Mouse (Mus musculus) effector memory CD4-positive, alpha-beta T cell, adult 5 months (primary cell): ENCODE results near the gene Dgkq. TPM values are rescaled to one million over a fixed set of nuclear protein-coding genes. Genes with fewer than 3 reads are reported as not detected.

Experiments
- polyA plus RNA-seq: library from polyadenylated mRNA; unstranded; fragments of 100-300 nt; shearing (Covaris generic); gene quantifications from one replicate; pipeline ENCODE4 v1.2.1, GENCODE M21; 2017

The Dgkq gene
- 20.1 TPM for polyA plus RNA-seq

DNA sequence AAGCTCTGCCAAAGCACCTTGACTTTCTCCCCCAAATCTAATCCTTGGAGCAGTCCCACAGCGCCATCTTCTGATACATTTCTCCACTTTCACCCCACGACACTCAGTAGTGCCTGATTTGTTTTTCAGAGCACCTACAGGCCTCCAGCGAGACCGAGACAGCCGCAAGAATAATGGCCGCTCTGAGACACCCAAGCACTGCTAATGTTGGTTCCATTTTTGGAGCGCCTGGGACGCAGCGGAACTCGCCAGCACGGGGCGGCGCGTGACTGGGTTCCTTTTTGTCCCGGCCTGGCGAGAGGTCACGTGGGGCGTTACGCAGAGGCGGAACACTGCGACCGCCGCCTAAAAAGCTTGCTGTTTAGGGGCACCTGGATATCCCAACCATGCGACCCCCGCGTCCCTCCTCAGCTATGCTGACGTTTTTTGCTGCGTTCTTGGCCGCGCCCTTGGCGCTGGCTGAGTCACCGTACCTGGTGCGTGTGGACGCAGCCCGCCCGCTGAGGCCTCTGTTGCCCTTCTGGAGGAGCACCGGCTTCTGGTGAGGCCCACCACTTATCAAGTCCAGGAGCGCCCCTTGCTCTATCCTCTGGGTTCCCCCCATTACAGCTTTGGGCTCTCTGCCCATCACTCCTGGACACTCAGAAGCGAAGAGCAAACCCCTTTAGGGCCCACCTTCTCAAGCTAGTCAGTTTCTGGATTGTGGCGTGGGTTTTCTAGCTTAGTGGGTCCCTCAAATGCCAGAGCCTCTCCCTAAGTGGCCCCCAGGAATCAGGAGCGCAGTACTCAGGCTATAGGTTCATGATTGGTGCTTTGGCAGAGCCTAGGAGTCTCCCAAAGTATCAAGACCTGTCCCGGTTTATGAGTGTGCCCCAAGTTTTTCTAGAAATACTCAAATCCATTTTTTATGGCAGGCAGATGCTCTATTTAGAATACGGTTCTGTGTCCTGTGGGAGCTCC is at the start of gene Dgkq:
Gene Dgkq, minus strand, starts transcription at position 696 of the 960 bp plus-strand sequence.

DNA sequence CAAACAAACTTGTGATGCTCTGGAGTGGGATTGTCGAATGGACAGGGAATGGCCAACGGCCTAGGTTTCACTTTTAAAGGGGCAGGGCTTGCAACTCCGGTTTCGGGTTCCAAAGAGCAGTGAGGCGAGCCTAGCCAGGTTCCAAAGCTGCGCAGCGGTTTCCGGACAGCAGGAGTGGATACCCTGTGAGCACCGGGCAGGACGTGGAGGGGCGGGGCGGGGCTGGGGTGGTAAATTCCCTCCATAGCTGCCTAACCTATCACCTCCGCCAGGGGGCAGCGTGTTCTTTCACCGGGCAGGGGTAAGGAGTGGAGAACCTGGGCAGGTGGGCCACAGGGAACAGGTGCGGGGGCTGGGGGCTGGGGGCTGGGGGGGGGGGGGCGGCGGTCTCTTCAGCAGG is 22.8 kb upstream of the Dgkq start, which contains the start of gene Fgfrl1:
Gene Fgfrl1, plus strand, starts transcription at position 112 of the 400 bp plus-strand sequence.

DNA sequence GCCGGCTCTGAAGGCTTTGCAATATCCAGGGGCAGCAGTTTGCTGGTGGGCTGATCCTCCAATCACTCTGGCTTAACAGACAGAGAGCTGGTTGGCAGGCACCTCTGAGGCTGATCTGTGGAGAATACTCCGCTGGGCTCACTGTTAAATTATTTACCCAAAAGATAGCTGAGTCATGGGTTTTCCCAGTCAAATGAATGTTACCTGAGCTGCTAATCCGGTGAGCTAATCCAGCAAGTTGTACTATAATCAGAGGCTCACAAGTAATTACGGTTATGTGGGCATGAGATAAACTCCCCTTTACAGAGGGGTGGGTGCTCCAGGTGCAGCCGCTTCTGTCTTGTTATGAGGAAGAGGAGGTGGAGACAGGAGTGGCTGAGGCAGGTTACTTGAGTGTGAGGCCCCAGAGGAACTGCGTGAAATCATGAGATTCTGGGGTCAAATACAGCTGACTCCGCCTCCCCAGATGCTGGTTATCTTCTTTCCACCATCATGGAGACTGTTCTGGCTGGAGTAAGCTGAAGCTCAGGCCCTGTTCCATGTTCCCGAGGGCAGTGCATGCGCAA is 5.9 kb upstream of the Dgkq start, which contains the start of gene Slc26a1:
Gene Slc26a1, minus strand, starts transcription at position 319 of the 566 bp plus-strand sequence.

DNA sequence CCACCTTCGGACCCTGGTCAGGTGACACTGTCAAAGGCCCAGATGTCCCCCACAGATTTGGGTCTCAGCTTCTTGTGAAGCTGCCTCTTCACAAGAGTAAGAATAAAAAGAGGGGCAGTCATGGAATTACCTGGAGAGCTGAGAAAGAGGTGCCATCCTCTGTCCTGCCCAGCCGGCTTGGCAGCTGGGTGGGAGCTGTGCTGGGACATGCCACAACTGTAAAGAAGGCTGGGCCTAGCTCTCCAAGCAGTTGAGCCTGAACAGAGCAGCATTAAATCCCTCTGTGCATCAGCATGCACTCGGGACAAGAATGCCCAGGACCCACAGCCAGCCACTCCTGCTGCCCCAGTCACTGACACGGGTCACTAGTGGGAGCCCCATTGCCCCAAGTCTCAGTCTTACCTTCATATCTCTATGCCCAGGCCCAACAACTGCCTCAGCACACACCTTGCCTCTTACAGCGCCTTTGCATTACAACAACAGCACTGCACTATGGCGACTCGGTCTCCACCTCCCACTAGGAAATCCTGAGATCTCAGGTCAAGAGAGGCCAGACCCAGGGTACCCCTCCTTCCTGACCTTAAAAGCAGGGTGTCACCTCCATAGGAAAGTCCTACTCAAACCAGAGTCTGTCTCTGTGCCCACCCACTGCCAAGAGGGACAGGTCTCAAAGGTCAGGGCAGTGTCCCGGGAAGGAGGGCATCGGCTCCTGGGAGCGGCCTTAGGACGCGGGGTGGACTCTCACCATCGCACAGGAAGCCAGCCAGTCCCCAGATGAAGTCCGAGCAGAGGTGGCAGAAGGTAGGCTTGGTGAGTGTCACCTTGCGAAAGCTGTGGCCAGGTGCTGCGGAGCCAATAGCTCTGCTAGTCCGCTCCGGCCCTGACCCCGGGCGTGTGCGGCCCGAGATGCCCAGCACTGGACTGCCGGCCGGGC is 9.5 kb downstream of the Dgkq start, which contains the start of gene Idua:
Gene Idua, plus strand, starts transcription at position 634 of the 934 bp plus-strand sequence.

DNA sequence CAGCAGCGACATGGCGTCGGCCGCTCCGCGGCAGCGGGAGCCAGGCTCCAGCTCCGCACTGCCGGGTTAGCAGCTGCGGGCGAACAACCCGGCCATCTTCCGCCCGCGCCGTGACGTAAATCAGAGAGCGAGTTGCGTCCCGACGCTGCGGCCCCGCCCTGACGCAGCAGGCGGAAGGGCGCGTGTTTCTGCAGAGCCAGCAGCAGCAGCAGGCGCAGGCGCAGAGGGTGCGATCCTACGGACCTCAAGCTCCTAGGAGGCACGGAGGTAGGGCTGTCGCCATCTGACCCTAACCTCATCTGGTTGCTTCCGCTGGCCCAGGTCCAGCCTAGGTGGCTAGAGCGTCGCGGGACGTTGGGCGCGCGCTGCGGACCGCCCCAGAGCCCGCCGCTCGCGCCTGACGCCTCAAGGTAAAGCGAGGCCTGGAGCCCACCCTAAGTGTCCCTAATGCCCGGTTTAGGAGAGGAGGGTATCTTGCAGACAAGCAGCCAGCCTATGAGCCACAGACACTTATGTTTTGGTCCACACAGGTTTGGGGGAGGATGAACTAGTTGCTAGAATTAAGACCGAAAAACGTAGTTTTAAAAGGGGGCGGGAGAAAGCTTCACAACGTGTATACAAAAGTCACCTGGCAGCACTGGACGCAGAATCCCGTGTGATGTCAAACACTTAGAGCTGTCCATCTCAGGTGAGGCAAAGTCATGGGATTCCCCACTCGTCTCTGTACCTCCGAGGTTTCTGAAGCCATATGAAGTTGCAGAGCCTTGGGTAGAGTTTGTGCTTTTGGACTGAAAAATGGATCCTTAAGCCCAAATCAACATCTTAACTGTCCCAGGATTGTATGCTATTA is 39.6 kb downstream of the Dgkq start, which contains the start of the genes Gak and Tmem175:
Gene Gak, minus strand, starts transcription at position 122 of the 850 bp plus-strand sequence.
Gene Tmem175, plus strand, starts transcription at position 137 of the 850 bp plus-strand sequence.

Other genes with a start within 250 kb of the Dgkq start
- gene Atp5k, start 235.2 kb downstream of the Dgkq start, polyA plus RNA-seq, result 101 TPM
- not detected for gene Mfsd7a, start 220.8 kb downstream of the Dgkq start, polyA plus RNA-seq
- gene Pcgf3, start 208.4 kb downstream of the Dgkq start, polyA plus RNA-seq, result 12.6 TPM
- gene Cplx1, start 119.6 kb downstream of the Dgkq start, polyA plus RNA-seq, result not detected
- 176 TPM for gene Gak, start 39.9 kb downstream of the Dgkq start, polyA plus RNA-seq
- 25.9 TPM for gene Tmem175, start 39.9 kb downstream of the Dgkq start, polyA plus RNA-seq
- gene Idua, start 9.3 kb downstream of the Dgkq start, polyA plus RNA-seq, result 29.0 TPM
- gene Slc26a1, start 5.9 kb upstream of the Dgkq start, polyA plus RNA-seq, result 0.10 TPM
- gene Fgfrl1, start 22.7 kb upstream of the Dgkq start, polyA plus RNA-seq, result 4.8 TPM
- gene Rnf212, start 105.3 kb upstream of the Dgkq start, polyA plus RNA-seq, result not detected
- gene Tmed11, start 125.7 kb upstream of the Dgkq start, polyA plus RNA-seq, result not detected
- gene Vmn2r8, start 139.2 kb upstream of the Dgkq start, polyA plus RNA-seq, result not detected
- gene Vmn2r9, start 182.9 kb upstream of the Dgkq start, polyA plus RNA-seq, result 0.06 TPM